Mouse (Mus musculus) thymus, adult 2 months (tissue): ENCODE data around the gene Fgfr2.
A peak's percentile ranks its signal among the peaks of the same experiment; 100 is the strongest.

ENCODE experiments used
- CTCF ChIP-seq: fragments of 200-500 bp; IDR thresholded peaks from 2 replicates; pipeline ENCODE4 v1.5.1; 2012; ENCODE audit warnings: mild to moderate bottlenecking, control low read depth, low read length, moderate library complexity, borderline replicate concordance; ENCODE audit not compliant: control insufficient read depth, poor library complexity, insufficient read depth; ENCODE audit errors: extremely low read depth
- POLR2A ChIP-seq: fragments of 200-500 bp; IDR thresholded peaks from 2 replicates; pipeline ENCODE4 v1.6.1; 2012; ENCODE audit warnings: mild to moderate bottlenecking, low read length, control low read depth, moderate library complexity; ENCODE audit not compliant: control insufficient read depth, poor library complexity, insufficient read depth; ENCODE audit errors: extremely low read depth

DNA sequence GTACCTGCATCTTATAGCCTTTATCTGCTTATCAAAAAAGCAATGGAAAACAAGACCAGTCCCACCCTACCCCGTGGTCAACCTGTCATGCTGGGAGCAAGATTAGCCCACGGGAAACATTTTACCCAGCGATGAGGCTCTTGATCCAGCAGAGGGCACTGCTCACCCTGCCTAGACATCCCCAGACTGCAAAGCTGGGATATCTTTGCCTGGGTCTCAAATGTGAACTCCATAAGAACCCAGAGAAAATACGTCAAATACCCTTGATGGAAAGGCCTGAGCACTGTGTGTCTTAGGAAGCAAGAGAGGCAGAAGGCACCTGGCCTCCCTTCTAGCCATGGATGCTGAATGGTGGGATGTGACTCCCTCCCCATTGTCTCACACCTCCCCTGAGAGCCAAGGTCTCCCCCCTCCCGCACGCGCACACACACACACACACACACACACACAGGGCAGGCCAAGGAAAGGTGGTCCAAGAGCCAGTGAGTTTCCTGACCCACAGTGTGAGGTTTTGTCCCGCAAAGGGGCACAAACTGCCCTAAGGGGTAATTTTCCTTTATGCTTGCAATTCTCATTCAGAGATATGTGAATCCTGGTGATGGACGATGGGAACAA, 90.5 kb downstream of the Fgfr2 start:
- TF ChIP-seq CTCF (peak; percentile 35; the same call in 1 of the 2 replicates), POLR2A (no peak)
